ENCODE assay signal across 12 mouse cellular contexts in genomic region chr16:35362221-35362620, GRCm38 (mm10). TPM values are rescaled to one million over a fixed set of nuclear protein-coding genes. Genes with fewer than 3 reads are reported as not detected.
DNase-seq lines count a peak whose midpoint lies in the region; ATAC-seq and TF ChIP-seq lines count a peak whose summit lies in the region.
"Had no signal": no experiment of that assay in that cellular context is flagged by ENCODE, and none has a peak within 500 bp of the region (broad histone marks: within the 10 kb centered on the region; RNA-seq: fewer than 3 reads in every experiment).

No protein-coding gene starts in this region.

- H3K36me3 ChIP-seq in kidney, postnatal 0 days (ENCODE audit: insufficient read depth, low read length) = peaks cover 14% of the 10 kb centered on the region; the same call in 1 of the 2 replicates

- no peaks in the 10 kb centered on the region for H3K4me1 ChIP-seq in kidney, postnatal 0 days (replicated peaks; ENCODE audit: insufficient read depth, low read length)

- WGBS in kidney, postnatal 0 days = 82% methylated on average over 2 of the region's 2 CpGs

- no peak overlapping the region for H3K9ac ChIP-seq in kidney, postnatal 0 days (ENCODE audit: low read depth, low read length)

- H3K27me3 ChIP-seq in kidney, postnatal 0 days (ENCODE audit: insufficient read depth, low read length) = no peaks in the 10 kb centered on the region

- no peak overlapping the region for H3K4me2 ChIP-seq in kidney, postnatal 0 days (ENCODE audit: low read length)

- ATAC-seq in CD4-positive, CD25-positive, alpha-beta regulatory T cell, adult 4 months = no peak
- no peak for ATAC-seq in kidney, postnatal 0 days (replicated peaks; ENCODE audit: low FRiP score, low read depth)
- ATAC-seq: inflammation-experienced regulatory T-cells, adult 6 months; Patski had no signal

- H3K27ac ChIP-seq in kidney, postnatal 0 days = no peak overlapping the region
- H3K27ac ChIP-seq: liver, embryonic 14.5 days had no signal

- H3K4me3 ChIP-seq in kidney, postnatal 0 days (replicated peaks; ENCODE audit: low read depth, low read length) = 0 out of 2 replicates have a peak overlapping the region, but pooled peaks have one; percentile 78

- TF ChIP-seq CTCF in kidney, postnatal 0 days (IDR thresholded peaks at IDR 0.05; ENCODE audit: low read depth) = peak; percentile 48

- peak; percentile 32 for DNase-seq in CD4-positive, CD25-positive, alpha-beta regulatory T cell, adult 2 months (ENCODE audit: low read depth, low spot score)
- peak; percentile 10 for DNase-seq in kidney, postnatal 0 days (ENCODE audit: low spot score)
- DNase-seq in kidney, postnatal 36 days = no peak
- peak; percentile 38 for DNase-seq in 3T3-L1 (ENCODE audit: low read depth, low spot score)
- DNase-seq in induced T-regulatory cell, adult 2 months (ENCODE audit: low read depth) = peak; percentile 40
- no peak for DNase-seq in urinary bladder, postnatal 36 days (ENCODE audit: low spot score in 2 of 2)
- DNase-seq in adrenal gland, postnatal 14 days = no peak
- DNase-seq: adrenal gland, postnatal 25 days had no signal

- H3K9me3 ChIP-seq in kidney, postnatal 0 days (replicated peaks; ENCODE audit: low read length) = no peaks in the 10 kb centered on the region

RNA-seq across cellular contexts. Expression of gene Sec22a, which starts 1.5 kb away (rescaled TPM):
- polyA plus RNA-seq in CD4-positive, CD25-positive, alpha-beta regulatory T cell, adult 4 months (2017; shearing (Covaris generic)) = 10 to 100 TPM; 38.9 to 42.0 TPM
- 63.8 and 65.7 TPM in 2 replicates for polyA plus RNA-seq in kidney, postnatal 0 days (2015; fragmentation: Nextera tagmentation; extraction: Ambion mirVana)
- 24.4 and 24.9 TPM in 2 replicates for total RNA-seq in adrenal gland, postnatal 14 days (2021)

Comparison
In these comparisons a context has a peak if more than half of its experiments do, and no peak if none do; other contexts are left out.
1. DNase-seq: peak in CD4-positive, CD25-positive, alpha-beta regulatory T cell, adult 2 months (single experiment), kidney, postnatal 0 days (single experiment), 3T3-L1 (single experiment) and induced T-regulatory cell, adult 2 months (single experiment); none in kidney, postnatal 36 days (0 of 2), urinary bladder, postnatal 36 days (0 of 2) and adrenal gland, postnatal 14 days (single experiment).